Mouse (Mus musculus): ENCODE data around the gene Skap2. TPM values are rescaled to one million over a fixed set of nuclear protein-coding genes. Genes with fewer than 3 reads are reported as not detected.

Skap2 gene
- polyA plus RNA-seq, 1 experiment from 2014 or later, result 30.9 TPM

- Histone ChIP-seq H3K4me3 (ENCODE audit: low read depth, low read length) (no peak overlapping the region), H3K27me3 (ENCODE audit: control insufficient read depth, insufficient read depth, low read length) (no peaks in the 10 kb centered on the region), H3K4me1 (replicated peaks; ENCODE audit: control insufficient read depth, insufficient read depth, low read length) (no peaks in the 10 kb centered on the region), H3K27ac (ENCODE audit: low read depth, low read length) (no peak overlapping the region), H3K4me2 (replicated peaks; ENCODE audit: low read depth, low read length) (no peak overlapping the region), H3K36me3 (ENCODE audit: control insufficient read depth, insufficient read depth, low read length) (no peaks in the 10 kb centered on the region), H3K9ac (ENCODE audit: low read depth, low read length) (no peak overlapping the region), H3K9me3 (ENCODE audit: control insufficient read depth, low read length) (no peaks in the 10 kb centered on the region)
- ATAC-seq (ENCODE audit: low FRiP score) (no peak), DNase-seq (ENCODE audit: low spot score) (no peak)
- 84% methylated on average over 5 of the region's 5 CpGs for WGBS
Measured at GRCm38 (mm10) chr6:51890356-51890755, 122.0 kb downstream of the Skap2 start.

DNA sequence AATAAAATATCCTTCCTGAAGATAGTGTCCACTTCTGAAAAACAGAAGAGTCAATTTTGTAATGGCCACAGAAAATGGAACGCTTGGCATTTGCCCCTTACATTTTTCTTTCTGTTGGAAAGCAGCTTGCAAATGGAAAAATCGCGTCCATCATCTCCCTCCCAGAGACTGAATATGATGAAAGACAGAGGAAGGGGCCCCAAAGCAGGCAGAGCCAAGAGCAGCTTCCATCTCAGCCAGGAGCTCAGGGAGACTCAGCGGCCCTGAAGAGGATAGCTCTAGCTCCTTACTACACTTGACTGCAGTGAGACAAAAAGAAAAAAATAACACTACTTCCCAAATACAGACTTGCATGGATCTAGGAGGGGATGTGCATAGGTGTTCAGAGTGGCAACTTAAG is 122.5 kb downstream of the Skap2 start:
- DNase-seq (ENCODE audit: low spot score), result no peak
- Histone ChIP-seq H3K4me2 (replicated peaks; ENCODE audit: low read depth, low read length) (no peak overlapping the region), H3K4me3 (ENCODE audit: low read depth, low read length) (no peak overlapping the region), H3K36me3 (ENCODE audit: control insufficient read depth, insufficient read depth, low read length) (no peaks in the 10 kb centered on the region), H3K4me1 (replicated peaks; ENCODE audit: control insufficient read depth, insufficient read depth, low read length) (no peaks in the 10 kb centered on the region), H3K27ac (ENCODE audit: low read depth, low read length) (no peak overlapping the region), H3K27me3 (ENCODE audit: control insufficient read depth, insufficient read depth, low read length) (no peaks in the 10 kb centered on the region), H3K9me3 (ENCODE audit: control insufficient read depth, low read length) (no peaks in the 10 kb centered on the region), H3K9ac (ENCODE audit: low read depth, low read length) (no peak overlapping the region)
- no peak for ATAC-seq (ENCODE audit: low FRiP score)
- 85% methylated on average over 4 of the region's 4 CpGs for WGBS

- Histone ChIP-seq H3K4me1 (replicated peaks; ENCODE audit: control insufficient read depth, insufficient read depth, low read length) (no peaks in the 10 kb centered on the region), H3K9ac (ENCODE audit: low read depth, low read length) (no peak overlapping the region), H3K4me2 (replicated peaks; ENCODE audit: low read depth, low read length) (no peak overlapping the region), H3K9me3 (ENCODE audit: control insufficient read depth, low read length) (no peaks in the 10 kb centered on the region), H3K4me3 (ENCODE audit: low read depth, low read length) (no peak overlapping the region), H3K36me3 (ENCODE audit: control insufficient read depth, insufficient read depth, low read length) (no peaks in the 10 kb centered on the region), H3K27me3 (ENCODE audit: control insufficient read depth, insufficient read depth, low read length) (no peaks in the 10 kb centered on the region), H3K27ac (ENCODE audit: low read depth, low read length) (no peak overlapping the region)
- ATAC-seq (ENCODE audit: low FRiP score) (no peak), DNase-seq (ENCODE audit: low spot score) (no peak)
- WGBS, result 59% methylated on average over 3 of the region's 3 CpGs
Measured at GRCm38 (mm10) chr6:51886902-51887431, 125.4 kb downstream of the Skap2 start.

DNA sequence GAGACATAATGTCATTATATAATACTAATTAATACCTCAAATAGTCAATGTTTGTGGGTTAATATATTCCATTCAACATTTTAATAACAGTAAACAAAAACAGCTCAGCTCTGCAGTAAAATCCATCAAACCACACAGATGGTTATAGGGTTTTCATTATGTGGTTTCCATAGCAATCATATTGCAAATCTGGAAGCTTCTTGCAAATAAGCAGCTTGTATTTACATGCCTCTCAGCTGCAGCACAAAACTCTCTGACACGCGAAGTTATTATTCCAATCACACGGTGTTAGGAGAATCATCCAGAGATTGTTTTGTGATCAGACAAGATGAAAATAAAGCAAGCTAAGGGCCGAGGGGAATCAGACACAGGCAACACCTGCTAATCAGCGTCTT is 129.5 kb downstream of the Skap2 start:
- DNase-seq (ENCODE audit: low spot score) (no peak), ATAC-seq (ENCODE audit: low FRiP score) (no peak)
- Histone ChIP-seq H3K4me3 (ENCODE audit: low read depth, low read length) (no peak overlapping the region), H3K4me1 (replicated peaks; ENCODE audit: control insufficient read depth, insufficient read depth, low read length) (no peaks in the 10 kb centered on the region), H3K27ac (ENCODE audit: low read depth, low read length) (no peak overlapping the region), H3K27me3 (ENCODE audit: control insufficient read depth, insufficient read depth, low read length) (no peaks in the 10 kb centered on the region), H3K9ac (ENCODE audit: low read depth, low read length) (no peak overlapping the region), H3K36me3 (ENCODE audit: control insufficient read depth, insufficient read depth, low read length) (no peaks in the 10 kb centered on the region), H3K9me3 (ENCODE audit: control insufficient read depth, low read length) (no peaks in the 10 kb centered on the region), H3K4me2 (replicated peaks; ENCODE audit: low read depth, low read length) (no peak overlapping the region)
- 78% methylated on average over 5 of the region's 5 CpGs for WGBS

DNA sequence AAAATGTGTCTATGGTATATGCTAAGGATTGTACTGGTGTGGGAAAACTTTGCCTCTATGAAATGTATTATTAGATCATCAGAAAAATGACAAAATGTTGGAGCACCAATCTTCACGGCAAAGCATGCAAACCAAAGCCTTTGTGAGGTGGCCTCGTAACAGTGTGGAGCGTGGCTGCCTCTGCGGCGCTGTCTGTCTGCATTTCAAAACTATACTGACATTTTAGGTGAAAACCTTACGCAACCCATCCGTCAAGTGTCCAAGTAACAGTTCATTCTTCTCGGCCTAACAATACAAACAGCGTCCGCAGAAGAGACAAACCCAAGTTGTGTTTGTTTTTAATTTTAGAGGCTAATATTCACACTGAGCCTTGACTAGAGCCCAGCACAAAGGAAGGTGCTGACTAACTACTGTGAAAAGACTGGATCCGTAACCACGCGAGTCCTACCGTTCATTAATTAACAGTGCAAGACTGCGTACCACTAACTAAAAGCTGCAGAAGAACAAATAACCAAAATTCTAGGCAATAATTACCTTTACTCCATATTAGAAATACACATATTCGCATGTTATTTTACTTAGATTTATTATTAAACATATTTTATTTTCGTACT is 130.0 kb downstream of the Skap2 start:
- no peaks in the 10 kb centered on the region for H3K4me1 ChIP-seq (replicated peaks; ENCODE audit: control insufficient read depth, insufficient read depth, low read length)
- no peak for ATAC-seq (ENCODE audit: low FRiP score)
- H3K9me3 ChIP-seq (ENCODE audit: control insufficient read depth, low read length), result no peaks in the 10 kb centered on the region
- H3K9ac ChIP-seq (ENCODE audit: low read depth, low read length), result no peak overlapping the region
- no peak overlapping the region for H3K27ac ChIP-seq (ENCODE audit: low read depth, low read length)
- no peaks in the 10 kb centered on the region for H3K36me3 ChIP-seq (ENCODE audit: control insufficient read depth, insufficient read depth, low read length)
- no peak for DNase-seq (ENCODE audit: low spot score)
- no peak overlapping the region for H3K4me2 ChIP-seq (replicated peaks; ENCODE audit: low read depth, low read length)
- WGBS, result 74% methylated on average over 17 of the region's 17 CpGs
- H3K4me3 ChIP-seq (ENCODE audit: low read depth, low read length), result no peak overlapping the region
- H3K27me3 ChIP-seq (ENCODE audit: control insufficient read depth, insufficient read depth, low read length), result no peaks in the 10 kb centered on the region

GRCm38 (mm10) chr6:51881181-51881968 is 131.0 kb downstream of the Skap2 start:
- Histone ChIP-seq H3K9me3 (ENCODE audit: control insufficient read depth, low read length) (no peaks in the 10 kb centered on the region), H3K4me1 (replicated peaks; ENCODE audit: control insufficient read depth, insufficient read depth, low read length) (no peaks in the 10 kb centered on the region), H3K4me3 (ENCODE audit: low read depth, low read length) (no peak overlapping the region), H3K4me2 (replicated peaks; ENCODE audit: low read depth, low read length) (no peak overlapping the region), H3K27me3 (ENCODE audit: control insufficient read depth, insufficient read depth, low read length) (no peaks in the 10 kb centered on the region), H3K27ac (ENCODE audit: low read depth, low read length) (no peak overlapping the region), H3K9ac (ENCODE audit: low read depth, low read length) (no peak overlapping the region), H3K36me3 (ENCODE audit: control insufficient read depth, insufficient read depth, low read length) (no peaks in the 10 kb centered on the region)
- ATAC-seq (ENCODE audit: low FRiP score) (no peak), DNase-seq (ENCODE audit: low spot score) (no peak)
- WGBS, result 69% methylated on average over 13 of the region's 13 CpGs

GRCm38 (mm10) chr6:51880778-51881177 is 131.6 kb downstream of the Skap2 start:
- no peaks in the 10 kb centered on the region for H3K4me1 ChIP-seq (replicated peaks; ENCODE audit: control insufficient read depth, insufficient read depth, low read length)
- H3K36me3 ChIP-seq (ENCODE audit: control insufficient read depth, insufficient read depth, low read length), result no peaks in the 10 kb centered on the region
- no peak overlapping the region for H3K27ac ChIP-seq (ENCODE audit: low read depth, low read length)
- no peak overlapping the region for H3K4me2 ChIP-seq (replicated peaks; ENCODE audit: low read depth, low read length)
- no peak overlapping the region for H3K9ac ChIP-seq (ENCODE audit: low read depth, low read length)
- H3K4me3 ChIP-seq (ENCODE audit: low read depth, low read length), result no peak overlapping the region
- DNase-seq (ENCODE audit: low spot score) (no peak), ATAC-seq (ENCODE audit: low FRiP score) (no peak)
- 60% methylated on average over 6 of the region's 6 CpGs for WGBS
- no peaks in the 10 kb centered on the region for H3K9me3 ChIP-seq (ENCODE audit: control insufficient read depth, low read length)
- H3K27me3 ChIP-seq (ENCODE audit: control insufficient read depth, insufficient read depth, low read length), result no peaks in the 10 kb centered on the region

- WGBS, result 76% methylated on average over 2 of the region's 2 CpGs
- no peak overlapping the region for H3K27ac ChIP-seq (ENCODE audit: low read depth, low read length)
- H3K4me2 ChIP-seq (replicated peaks; ENCODE audit: low read depth, low read length), result no peak overlapping the region
- DNase-seq (ENCODE audit: low spot score) (no peak), ATAC-seq (ENCODE audit: low FRiP score) (no peak)
- no peaks in the 10 kb centered on the region for H3K4me1 ChIP-seq (replicated peaks; ENCODE audit: control insufficient read depth, insufficient read depth, low read length)
- no peak overlapping the region for H3K9ac ChIP-seq (ENCODE audit: low read depth, low read length)
- H3K9me3 ChIP-seq (ENCODE audit: control insufficient read depth, low read length), result no peaks in the 10 kb centered on the region
- H3K4me3 ChIP-seq (ENCODE audit: low read depth, low read length), result no peak overlapping the region
- H3K36me3 ChIP-seq (ENCODE audit: control insufficient read depth, insufficient read depth, low read length), result no peaks in the 10 kb centered on the region
- no peaks in the 10 kb centered on the region for H3K27me3 ChIP-seq (ENCODE audit: control insufficient read depth, insufficient read depth, low read length)
Measured at GRCm38 (mm10) chr6:51878551-51878950, 133.8 kb downstream of the Skap2 start.
